Mouse (Mus musculus) frontal cortex, adult (tissue): ENCODE measurements around the gene Snrpd3.

Experiments
- ATAC-seq: cut with Nextera tagmentation; 2 replicates; pipeline ENCODE4 v1.9.2; 2017; ENCODE audit warnings: mild to moderate bottlenecking, moderate library complexity, mixed read lengths; ENCODE audit not compliant: low TSS enrichment

Gene Snrpd3

DNA sequence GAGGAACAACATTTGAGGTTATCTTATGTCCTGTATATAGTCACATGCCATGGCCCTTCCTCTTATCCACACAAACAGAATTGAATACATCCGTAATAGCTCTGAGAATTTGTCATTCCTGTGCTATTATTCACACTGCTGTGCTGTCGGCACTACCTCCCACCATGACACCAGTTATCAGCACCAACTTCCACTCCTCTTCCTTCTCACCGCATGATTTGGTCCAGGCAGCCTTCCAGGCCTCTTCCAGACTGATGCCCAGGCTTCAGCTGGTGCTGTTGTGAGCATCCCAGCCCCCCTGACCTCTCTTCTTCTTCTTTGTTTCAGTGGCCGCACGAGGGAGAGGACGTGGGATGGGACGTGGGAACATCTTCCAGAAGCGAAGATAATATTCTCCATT lies 17.6 kb downstream of the Snrpd3 start:
- ATAC-seq = 0 out of 2 replicates have a peak, but pooled peaks have one; percentile 18

DNA sequence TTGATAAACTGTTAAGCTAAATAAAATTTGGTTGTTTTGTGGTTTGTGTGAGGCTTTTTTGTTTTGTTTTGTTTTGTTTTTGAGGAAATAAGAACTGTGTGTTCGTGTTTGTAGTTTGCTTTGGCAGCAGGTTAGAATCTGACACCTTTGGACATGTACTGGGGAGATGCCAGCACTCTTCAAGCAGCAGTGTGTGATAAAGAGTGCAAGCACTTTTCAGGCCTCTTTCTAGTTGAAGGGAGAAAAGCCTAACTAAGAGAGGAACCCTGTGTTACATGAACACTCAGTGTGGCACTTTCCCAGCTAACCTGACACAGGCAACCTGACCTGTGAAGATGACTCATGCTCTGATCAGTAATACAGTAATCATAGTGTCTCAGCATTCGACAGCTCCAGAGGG lies 18.1 kb downstream of the Snrpd3 start:
- ATAC-seq = no peak

DNA sequence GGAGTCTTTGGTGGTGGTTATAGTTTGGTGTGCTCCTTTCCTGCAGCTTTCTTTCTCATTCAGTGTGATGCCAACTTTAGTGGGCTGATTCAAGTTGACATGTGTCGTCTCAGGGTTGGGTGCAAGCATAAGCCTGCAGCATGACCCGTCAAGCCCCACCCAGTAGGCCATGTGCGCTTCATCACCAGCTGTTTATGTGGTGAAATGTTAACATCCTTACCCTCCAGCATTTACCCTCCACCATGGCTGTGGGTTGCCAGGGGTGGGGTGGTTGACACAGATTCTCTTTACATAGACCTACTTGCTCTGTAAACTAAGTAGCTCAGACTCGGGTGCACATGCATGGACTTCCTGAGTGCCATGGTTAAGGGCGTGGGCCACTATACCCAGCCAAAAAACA lies 18.8 kb downstream of the Snrpd3 start:
- no peak for ATAC-seq

DNA sequence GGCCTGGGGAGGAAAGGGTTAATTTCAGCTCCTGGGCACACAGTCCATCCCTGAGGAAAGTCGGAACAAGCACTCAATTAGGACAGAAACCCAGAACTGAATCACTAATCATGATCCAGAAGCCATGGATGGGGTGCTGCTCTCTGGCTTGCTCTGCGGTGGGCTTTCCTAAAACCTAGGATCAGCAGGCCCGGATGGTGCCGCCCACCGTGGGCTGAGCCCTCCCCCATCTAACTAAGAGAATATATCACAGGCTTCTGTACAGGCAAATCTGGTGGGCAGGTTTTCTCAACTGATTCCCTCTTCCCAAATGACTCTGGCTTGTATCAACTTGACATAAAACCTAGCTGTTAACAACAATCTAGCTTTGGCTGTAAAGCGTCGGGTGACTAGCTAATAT lies 30.6 kb downstream of the Snrpd3 start:
- ATAC-seq = no peak

DNA sequence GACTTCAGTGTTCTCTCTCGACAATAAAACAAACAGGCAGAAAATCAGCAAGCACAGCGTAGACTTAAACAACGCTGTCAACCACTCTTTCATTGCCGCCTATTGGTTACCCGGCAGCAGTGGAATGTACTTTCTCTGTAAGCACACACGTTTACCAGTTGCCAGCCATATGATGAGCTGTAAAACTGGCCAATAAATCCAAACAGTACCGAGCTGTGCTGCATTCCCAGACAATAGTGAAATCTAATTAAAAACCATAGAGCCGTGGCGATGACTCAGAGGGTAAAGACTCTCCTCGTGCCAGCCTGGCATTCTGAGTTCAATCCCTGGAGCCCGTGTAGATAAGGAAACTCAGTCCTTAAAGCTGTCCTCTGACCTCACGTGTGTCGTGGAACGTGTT lies 31.1 kb downstream of the Snrpd3 start:
- ATAC-seq = peak; percentile 41; the same call in 1 of the 2 replicates

DNA sequence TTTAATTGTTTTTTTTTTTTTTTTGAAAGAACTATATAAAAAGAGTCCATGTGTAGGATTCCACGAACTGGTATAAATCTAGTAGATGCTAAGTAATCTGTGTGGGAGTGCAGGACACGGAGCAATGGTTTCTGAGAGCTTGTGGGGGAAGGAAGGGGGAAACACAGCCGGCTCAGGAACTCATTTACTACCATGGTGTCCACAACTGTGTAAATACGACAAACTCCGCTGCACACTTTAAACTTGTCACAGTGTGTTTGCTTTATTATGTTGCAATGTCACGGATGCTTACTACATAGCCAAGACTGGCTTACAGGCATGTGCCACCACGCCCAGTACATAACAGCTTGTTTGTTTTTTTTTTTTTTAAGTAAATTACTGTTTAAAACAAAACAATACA lies 32.5 kb downstream of the Snrpd3 start:
- ATAC-seq = peak; percentile 72

DNA sequence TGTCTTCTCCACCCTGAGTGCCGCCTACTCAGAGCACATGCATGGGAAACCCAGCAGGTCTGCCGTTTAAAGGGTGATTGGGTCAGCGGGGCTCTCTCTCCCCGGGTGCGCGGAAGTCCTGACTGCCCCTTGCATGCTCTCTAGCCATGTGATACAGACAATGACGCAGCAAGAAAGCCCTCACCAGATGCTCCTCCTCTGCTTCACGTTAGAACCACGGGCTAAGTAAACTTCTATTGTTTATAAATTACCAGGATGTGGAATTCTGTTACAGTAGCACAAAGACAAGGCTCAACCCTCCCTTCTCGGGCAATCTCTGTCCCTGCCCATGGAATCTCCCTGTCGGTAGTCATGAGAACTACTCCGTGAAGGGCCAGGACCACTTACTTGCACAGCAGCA lies 33.8 kb downstream of the Snrpd3 start:
- ATAC-seq = no peak

DNA sequence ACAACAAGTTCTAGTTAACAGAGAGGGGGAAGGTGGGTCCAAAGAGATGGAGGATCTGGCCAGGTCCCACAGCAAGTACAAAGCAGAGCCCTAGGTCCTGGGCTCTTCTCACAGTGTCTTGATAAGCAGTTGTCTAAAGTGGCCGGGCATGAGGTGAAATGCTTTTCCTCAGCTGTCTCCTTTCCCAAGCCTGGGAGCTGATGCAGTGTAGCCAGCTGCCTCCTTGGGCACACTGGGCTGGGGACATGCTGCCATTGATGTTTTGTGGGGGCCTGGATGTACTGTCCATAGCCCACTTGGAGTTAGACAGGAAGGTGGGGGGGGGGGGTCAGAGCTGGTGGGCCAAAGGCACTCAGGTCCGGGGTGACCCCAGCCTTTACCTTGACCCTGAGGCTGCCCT lies 34.8 kb downstream of the Snrpd3 start:
- no peak for ATAC-seq

DNA sequence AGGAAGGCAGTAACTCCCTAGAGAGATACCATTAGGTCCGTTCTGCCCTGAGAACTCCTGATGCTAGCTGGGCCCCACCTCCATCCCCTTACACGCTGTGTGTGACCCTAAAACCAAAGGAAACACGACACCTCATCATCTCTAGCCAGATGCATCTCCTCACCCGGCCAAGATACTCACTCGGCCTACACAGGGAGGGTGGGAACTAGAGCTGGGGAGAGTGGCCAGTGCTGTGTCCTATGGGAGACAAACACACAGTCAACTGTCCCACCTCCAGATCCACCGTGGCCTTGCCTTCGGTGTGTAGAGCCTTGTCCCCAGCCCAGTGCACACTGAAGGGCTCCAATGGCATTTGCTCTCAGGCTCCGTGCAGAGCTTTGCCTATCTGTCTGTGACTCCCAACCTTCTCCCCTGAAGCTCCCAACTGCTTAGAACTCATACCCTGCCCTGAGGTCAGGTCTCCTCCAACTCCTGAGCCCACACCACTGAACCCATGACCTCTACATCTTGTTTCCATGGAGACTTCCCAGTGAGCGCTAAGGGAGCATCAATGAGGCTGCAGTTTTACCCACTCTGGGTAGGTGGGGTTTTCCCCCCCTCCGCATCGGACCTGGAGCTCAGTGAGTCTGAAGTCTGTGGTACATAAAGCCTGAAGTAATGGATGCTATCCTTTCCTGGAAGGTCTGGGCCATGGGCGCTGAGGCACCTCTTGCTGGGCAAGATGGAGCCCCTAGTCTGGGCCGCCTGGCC lies 35.5 kb downstream of the Snrpd3 start:
- ATAC-seq = no peak

DNA sequence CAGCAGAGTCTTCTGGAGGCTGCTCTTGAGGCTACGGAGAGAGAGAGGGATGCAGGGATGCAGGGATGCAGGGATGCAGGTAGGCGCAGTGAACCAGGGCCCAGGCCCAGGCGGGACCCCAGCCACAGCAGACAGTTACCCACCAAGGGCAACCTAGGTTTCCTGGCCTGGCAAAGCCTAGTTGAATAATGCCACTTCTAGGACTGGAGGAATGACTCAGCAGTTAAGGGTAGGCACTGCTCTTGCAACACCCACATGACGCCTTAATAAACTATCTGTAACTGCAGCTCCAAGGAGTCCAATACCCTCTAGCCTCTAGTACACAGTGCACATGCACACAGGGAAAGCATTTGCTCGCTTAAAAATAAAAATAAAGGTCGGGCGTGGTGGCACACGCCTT lies 36.7 kb downstream of the Snrpd3 start:
- no peak for ATAC-seq

DNA sequence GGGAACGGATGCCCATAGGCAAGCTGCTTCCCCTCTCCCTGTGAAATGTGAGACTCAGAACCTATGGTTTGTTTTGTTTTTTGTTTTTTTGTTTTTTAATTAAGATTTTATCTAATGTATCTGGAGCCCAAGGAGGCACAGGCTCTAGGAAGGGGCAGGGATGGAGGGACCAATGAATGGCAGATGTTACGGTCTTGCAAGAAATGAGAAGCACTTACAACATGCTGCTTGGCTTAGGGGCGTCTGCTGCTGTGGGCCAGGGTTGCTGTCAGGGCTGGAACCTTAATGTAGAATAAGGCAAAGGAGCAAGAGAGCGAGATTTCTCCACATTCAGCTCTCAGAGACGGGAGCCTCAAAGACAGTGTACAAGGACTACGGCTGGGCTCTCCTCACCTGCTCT lies 38.2 kb downstream of the Snrpd3 start:
- no peak for ATAC-seq

DNA sequence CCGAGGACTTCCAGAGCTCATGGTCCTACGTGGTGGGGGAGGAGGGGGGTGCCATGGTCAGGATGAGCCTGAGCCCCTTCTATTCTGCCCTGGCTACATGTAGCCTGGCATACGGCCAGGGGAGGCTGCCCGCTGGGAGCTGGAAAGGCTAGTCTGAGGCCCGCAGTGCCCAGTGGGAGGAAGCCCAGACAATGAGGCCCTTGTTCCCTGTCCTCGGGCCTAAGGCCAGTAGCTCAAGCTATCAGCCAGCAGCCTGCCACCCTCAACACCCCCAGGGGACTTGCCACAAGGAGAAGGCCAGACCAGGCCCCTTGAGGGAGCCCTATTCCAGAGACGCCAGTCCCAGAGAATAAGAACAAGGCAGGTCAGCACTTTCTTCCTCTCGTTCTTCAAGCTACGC lies 38.7 kb downstream of the Snrpd3 start:
- ATAC-seq = peak; percentile 66

DNA sequence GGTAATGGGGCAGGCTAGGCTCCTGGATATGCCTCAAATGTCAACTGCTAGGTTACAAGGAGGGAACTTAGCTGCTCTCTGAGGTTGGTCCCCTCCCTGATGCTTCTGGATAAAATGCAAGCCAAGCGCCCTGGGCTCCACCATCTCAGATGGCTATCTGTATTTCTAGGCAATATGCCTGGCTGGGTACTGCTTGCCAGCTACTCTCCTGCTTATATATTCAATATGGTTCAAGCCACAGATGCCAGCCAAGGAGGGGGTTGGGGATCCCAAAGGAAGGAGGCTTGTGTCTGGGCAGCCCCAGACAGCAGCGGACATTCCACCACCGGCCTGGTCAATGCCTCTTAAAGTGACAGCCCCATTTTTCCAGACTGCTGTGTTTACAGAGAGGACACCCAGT lies 41.2 kb downstream of the Snrpd3 start:
- ATAC-seq = peak; percentile 20; the same call in 1 of the 2 replicates

DNA sequence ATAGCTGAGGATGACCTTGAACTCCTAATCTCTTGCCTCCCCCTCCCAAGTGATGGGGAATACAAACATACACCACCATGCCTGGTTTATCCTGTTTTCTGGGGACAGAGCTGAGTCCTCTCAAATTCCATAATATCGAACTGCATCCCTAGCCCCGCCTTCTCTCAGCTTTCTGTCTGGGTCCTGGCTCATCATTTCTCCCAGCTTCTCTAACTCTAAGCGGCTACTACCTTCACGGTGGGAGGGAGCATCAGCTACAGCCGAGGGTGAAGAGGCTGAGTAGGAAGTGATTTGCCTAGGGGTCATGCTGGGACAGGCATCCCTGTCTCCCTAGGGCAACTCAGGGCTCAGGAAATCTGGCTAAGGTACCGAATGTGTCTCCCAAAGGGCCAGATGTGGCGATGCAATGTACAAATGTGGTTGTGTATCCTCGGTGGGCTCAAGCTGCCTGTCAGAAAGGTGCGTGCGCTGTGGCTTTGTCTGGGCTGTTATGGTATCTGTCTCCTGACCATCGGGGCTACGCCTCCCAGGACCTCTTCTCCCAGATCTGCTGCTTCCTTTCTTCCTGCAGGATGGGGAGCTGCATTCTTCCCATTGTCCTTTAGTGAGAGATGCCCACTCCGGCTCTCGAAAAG lies 41.8 kb downstream of the Snrpd3 start:
- no peak for ATAC-seq

DNA sequence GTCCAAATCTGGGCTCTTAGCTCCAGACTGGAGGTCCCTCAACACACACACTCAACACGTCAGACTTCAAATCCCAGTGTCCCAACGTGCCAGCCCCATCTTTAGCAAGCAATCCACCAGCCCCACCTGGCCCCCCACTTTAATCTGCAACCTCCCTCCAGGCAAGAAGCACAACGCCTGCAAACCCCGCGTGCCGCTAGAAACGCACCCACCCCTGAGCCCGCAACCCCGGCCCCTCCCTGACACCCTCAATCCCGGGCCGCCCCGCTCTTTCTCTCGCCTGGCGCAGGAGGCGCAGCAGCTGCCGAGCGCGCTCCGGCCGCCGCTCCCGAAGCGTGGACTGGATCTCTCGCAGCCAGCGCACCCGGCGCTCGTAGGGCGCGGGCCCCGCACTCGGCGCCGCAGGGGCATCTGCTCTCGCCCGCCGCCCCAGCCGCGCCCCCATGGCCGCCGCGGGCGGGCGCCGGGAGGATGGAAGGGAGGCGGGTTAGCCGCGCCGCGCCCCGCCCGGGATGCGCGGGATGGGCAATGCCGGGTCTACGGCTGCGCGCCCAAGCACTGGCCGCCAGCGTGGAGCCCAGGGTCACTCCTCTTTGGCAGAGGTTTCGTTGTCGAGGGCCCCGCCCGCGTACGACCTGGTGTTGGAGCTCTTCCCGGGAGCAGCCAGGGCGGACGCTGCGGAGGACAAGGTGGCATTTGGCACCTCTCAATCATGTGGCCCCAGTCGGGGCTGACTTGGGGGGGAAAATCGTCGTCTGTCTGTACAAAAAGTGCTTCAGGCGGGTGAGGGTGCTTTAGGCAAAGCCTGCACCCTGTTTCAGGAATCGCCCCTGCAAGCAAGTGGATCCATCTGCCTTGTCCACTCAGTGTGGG lies 42.6 kb downstream of the Snrpd3 start, which contains the start of gene Lrrc75b:
Gene Lrrc75b (minus strand): TSS at position 655 of the 873 bp plus-strand sequence.
- peak; percentile 42 for ATAC-seq

DNA sequence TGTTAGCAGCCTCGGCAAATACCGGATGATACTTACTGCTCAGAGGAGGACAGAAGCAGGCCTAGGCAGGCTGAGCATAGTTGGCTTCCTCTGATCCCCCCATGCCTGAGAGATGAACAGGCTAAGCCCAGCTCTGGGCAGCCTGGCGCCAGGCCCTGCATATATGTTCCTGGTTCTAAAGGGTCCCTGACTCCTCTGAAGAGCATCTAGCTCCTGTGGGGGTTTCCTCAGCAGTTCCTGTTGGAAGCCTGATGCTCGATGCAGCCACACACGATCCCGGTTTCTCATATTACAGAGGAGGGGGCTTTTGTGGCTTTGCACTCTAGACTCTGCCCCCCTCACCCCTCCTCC lies 43.2 kb downstream of the Snrpd3 start:
- ATAC-seq = peak; percentile 41

DNA sequence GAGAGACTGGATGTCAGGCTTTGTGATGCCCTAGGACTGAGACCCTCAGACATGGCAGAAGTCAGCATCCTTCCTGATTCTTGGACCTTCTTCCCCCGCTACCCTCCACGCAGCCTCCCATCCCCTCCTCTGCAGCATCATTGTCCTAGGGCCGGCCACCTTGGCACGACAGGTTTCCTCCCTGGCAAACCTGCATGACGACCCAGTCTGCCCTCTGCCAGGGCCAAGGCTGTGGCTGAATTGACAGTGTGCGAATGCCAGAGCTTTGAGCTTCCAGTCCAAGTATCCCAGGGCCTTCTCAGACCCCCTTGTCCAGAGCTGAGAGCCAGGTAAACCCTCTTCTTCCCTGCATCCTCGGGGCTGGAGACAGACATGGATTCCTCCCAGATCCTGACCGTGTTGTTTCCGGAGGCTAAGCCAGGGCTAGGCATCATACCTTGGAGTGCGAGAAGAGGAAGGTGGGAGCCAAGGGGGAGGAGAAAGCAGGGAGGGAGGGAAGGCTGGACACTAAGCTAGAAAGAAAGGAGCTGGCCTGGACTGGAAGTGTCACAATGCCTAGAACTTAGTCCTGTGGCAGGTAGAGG lies 43.8 kb downstream of the Snrpd3 start, which contains the start of gene Ggt1:
Gene Ggt1 (plus strand): TSS at position 534 of the 584 bp plus-strand sequence.
- ATAC-seq = no peak

DNA sequence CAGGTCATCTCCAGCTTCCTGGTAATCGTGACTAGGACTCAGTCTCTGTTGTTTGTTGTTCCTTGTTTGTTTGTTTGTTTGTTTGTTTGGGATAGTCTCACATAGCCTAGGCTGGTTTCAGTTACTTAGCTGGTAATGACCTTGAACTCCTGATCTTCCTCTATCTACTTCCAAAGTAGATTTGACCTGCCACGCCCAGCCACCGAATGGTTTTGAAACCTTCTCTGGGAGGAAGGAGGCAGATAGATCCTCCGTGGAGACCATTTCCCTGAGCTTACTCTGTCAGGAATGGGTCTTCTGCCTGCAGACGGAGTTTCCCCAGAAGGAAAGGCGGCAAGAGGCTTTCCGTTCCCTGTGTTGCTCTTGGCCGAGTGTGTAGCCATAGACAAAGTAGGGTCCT lies 45.2 kb downstream of the Snrpd3 start:
- ATAC-seq = no peak

DNA sequence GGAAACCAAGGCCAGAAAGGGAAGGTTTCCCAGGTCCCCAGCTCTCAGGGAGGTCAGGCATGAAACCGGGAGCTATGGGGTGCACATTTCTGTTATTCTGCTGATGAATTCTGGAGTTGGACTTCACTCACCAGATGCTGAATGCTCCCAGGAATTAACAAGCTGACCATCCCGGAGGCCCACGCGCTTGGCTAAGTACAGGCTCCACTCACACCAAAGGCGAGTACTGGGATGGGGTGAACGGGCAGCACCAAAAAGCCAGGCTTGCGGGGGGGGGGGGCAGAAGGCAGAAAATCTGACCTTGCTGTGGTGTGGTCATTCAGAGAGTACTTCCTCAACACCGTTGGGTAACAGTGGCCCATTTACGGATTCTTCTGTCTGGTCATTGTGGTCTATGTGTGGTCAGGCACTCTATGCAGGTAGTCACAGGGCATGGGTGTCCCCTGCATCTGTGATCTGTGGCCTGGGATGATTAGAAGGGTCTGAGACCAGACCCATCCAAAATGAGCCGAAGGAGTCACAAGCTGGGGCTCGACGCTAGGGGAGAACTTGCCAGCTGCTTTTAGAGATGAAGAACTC lies 47.4 kb downstream of the Snrpd3 start:
- no peak for ATAC-seq

DNA sequence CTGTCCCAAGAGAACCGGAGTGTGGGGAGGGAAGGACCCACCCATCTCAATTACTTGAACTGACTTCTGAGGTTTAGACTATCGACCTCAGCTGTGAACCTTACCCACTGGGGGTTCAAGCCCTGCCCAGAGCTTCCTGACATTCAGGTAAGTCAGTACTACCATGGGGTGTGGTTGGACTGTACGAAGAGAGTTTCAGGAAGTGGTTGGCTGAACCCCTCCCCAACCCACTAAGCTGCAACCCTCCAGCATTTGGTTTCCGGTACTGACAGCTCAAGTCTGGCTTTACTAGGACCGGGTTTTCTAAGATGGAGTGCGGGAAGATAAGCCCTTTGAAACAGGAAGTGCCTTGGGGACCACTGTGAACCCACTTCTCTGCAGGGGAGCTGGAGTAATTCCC lies 48.1 kb downstream of the Snrpd3 start:
- ATAC-seq = no peak

DNA sequence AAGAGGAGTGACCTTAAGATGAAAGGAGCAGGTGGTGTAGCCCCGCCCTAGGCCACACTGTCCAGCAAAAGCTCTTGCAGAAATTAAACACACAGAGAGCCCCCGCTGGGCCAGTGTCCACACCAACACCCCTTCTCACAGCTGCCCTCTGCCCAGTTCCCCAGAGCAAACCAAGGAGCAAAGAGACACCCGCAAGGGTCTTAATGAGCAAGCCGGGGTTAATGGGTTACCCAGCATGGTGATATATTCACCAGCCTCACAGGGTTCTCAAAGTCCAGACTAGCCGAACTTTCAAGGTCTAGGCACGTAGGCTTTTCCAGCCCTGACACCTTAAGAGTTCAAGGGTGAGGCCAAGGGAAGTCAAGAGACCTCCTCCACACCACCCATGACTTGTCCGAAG lies 48.6 kb downstream of the Snrpd3 start:
- no peak for ATAC-seq

DNA sequence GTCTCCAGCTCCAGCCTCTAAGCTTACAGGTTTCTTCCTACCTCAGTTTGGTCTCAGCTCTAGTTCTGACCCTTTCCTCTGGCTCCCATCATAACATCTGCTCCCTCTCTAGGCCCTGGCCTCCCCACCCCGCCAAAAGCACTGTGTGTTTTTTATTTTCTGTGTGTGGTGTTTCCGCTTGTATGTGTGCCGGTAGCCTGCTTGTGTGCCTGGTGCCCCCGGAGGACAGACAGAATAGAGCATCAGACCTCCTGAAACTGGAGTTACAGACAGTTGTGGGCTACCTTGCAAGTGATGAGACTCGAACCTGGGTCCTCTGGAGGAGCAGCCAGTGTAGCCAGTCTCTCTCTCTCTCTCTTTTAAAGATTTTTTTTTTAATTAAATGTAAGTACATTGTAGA lies 49.0 kb downstream of the Snrpd3 start:
- no peak for ATAC-seq
